Mouse (Mus musculus) limb, embryonic 14.5 days (tissue): ENCODE results near the gene Tesk2. TPM values are rescaled to one million over a fixed set of nuclear protein-coding genes. Genes with fewer than 3 reads are reported as not detected.

Experiments used
- ATAC-seq: fragments of 200-750 bp; cut with Nextera tagmentation; 2 replicates; pipeline ENCODE4 v1.8.0; 2017; ENCODE audit warnings: low read depth, moderate number of reproducible peaks, moderate TSS enrichment; ENCODE audit not compliant: low FRiP score
- DNase-seq: peaks from one replicate; pipeline ENCODE4 v3.0.0-alpha.2; 2015; ENCODE audit warnings: low spot score
- H3K27ac ChIP-seq: fragments of 300-500 bp; sonication (generic); replicated peaks from 2 replicates; pipeline ENCODE4 v1.5.1; 2014; ENCODE audit warnings: low read depth, mild to moderate bottlenecking, low read length, moderate library complexity, mixed read lengths
- H3K27me3 ChIP-seq: fragments of 300-500 bp; sonication (generic); 2 replicates; pipeline ENCODE4 v1.6.1; 2014; ENCODE audit warnings: low read length, mixed read lengths; ENCODE audit not compliant: control insufficient read depth, insufficient read depth
- H3K36me3 ChIP-seq: fragments of 300-500 bp; sonication (generic); 2 replicates; pipeline ENCODE4 v1.6.1; 2014; ENCODE audit warnings: mild to moderate bottlenecking, low read length, moderate library complexity, mixed read lengths; ENCODE audit not compliant: control insufficient read depth, insufficient read depth
- H3K4me1 ChIP-seq: fragments of 300-500 bp; sonication (generic); 2 replicates; pipeline ENCODE4 v1.6.1; 2014; ENCODE audit warnings: antibody characterized with exemption, low read length, mixed read lengths; ENCODE audit not compliant: control insufficient read depth, insufficient read depth
- H3K4me2 ChIP-seq: fragments of 300-500 bp; sonication (generic); replicated peaks from 2 replicates; pipeline ENCODE4 v1.6.1; 2014; ENCODE audit warnings: low read depth, mild to moderate bottlenecking, low read length, moderate library complexity; ENCODE audit not compliant: severe bottlenecking
- H3K4me3 ChIP-seq: fragments of 300-500 bp; sonication (generic); replicated peaks from 2 replicates; pipeline ENCODE4 v1.5.1; 2014; ENCODE audit warnings: low read length
- H3K9ac ChIP-seq: fragments of 300-500 bp; sonication (generic); 2 replicates; pipeline ENCODE4 v1.6.1; 2014; ENCODE audit warnings: mild to moderate bottlenecking, low read depth, low read length, moderate library complexity; ENCODE audit not compliant: severe bottlenecking
- H3K9me3 ChIP-seq: fragments of 300-500 bp; sonication (generic); 2 replicates; pipeline ENCODE4 v1.6.1; 2016; ENCODE audit warnings: low read length; ENCODE audit not compliant: control insufficient read depth
- POLR2A ChIP-seq: fragments of 200-500 bp; IDR thresholded peaks from 2 replicates; pipeline ENCODE4 v1.8.0; 2012; ENCODE audit warnings: inconsistent platforms, mild to moderate bottlenecking, moderate library complexity, borderline replicate concordance; ENCODE audit not compliant: insufficient read depth, insufficient read length; ENCODE audit errors: extremely low read depth
- WGBS: fragments of 180-500 bp; shearing (Covaris S2); extraction: QIAGEN DNeasy Blood & Tissue Kit; methylation state at CpG from one replicate; pipeline ENCODE4 v1.1.7; 2014; 5-methylcytosine and 5-hydroxymethylcytosine counted together
- polyA plus RNA-seq, 2 experiments: library from polyadenylated mRNA; depleted of rRNA in 1 of 2; stranded (reverse) in 1 of 2; unstranded in 1 of 2; fragments of >200 nt; fragmentation: Nextera tagmentation in 1 of 2; extraction: Ambion mirVana in 1 of 2; gene quantifications; 2 replicates each; pipeline versions ENCODE4 v1.2.1 to v1.2.3; 2012 to 2014

Gene Tesk2
- polyA plus RNA-seq, 2 experiments, result 7.3 to 10.3 TPM

DNA sequence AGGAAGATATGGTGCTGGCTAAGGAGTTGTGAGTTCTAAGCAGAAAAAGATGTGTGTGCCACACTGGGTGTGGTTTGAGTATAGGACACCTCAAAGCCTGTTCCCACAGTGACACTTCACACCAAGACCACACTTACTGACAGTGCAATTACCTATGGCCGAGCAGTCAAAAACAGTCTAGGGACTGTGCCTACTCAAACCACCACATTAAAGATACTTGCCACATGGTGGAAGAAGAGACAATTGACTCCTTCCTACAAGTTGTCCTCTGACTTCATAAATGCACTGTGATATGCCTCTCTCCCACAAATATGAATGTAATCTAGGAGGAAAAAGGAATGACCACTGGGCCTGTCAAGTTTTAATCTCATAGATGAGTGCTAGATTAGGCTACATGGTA lies 19.8 kb upstream of the Tesk2 start:
- WGBS, result 59% methylated on average over 1 of the region's 1 CpGs
- DNase-seq (no peak), ATAC-seq (no peak)
- no peaks in the 10 kb centered on the region for H3K27me3 ChIP-seq
- no peaks in the 10 kb centered on the region for H3K9me3 ChIP-seq
- no peak overlapping the region for H3K4me2 ChIP-seq
- H3K27ac ChIP-seq, result no peak overlapping the region
- H3K9ac ChIP-seq, result no peak overlapping the region
- H3K4me1 ChIP-seq, result no peaks in the 10 kb centered on the region
- peaks cover 57% of the 10 kb centered on the region for H3K36me3 ChIP-seq
- H3K4me3 ChIP-seq, result no peak overlapping the region
- TF ChIP-seq POLR2A, result no peak

DNA sequence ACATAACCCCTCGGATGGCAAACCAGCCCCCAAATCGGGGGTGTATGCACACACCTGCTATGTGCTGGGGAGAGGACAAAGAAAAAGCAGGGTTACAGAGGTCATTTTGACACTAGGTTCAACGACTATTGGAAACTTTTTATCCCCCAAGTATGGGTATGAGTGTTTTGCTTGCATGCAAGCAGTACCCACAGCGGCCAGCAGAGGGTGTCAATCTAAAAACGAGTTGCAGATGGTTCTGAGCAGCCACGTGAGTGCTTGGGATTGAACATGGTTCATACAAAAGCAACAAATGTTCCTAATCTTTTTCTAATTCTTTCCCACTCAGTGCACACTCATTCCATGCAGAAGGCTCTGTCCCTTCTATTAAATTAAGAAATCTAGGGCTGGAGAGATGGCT lies 16.9 kb upstream of the Tesk2 start:
- TF ChIP-seq POLR2A, result no peak
- H3K9me3 ChIP-seq, result no peaks in the 10 kb centered on the region
- WGBS, result 39% methylated on average over 6 of the region's 6 CpGs

GRCm38 (mm10) chr4:116707666-116708065 lies 13.1 kb upstream of the Tesk2 start:
- no peak for TF ChIP-seq POLR2A
- H3K27ac ChIP-seq, result no peak overlapping the region
- DNase-seq (no peak), ATAC-seq (no peak)
- peak overlapping the region; percentile 68 for H3K4me2 ChIP-seq
- H3K36me3 ChIP-seq, result peaks cover 12% of the 10 kb centered on the region
- no peaks in the 10 kb centered on the region for H3K27me3 ChIP-seq
- peak overlapping the region; percentile 65 for H3K9ac ChIP-seq
- peaks cover 3% of the 10 kb centered on the region; the same call in 1 of the 2 replicates for H3K4me1 ChIP-seq
- 19% methylated on average over 9 of the region's 9 CpGs for WGBS
- H3K4me3 ChIP-seq, result peak overlapping the region; percentile 63
- no peaks in the 10 kb centered on the region for H3K9me3 ChIP-seq

More for the DNA sequence above, 16.9 kb upstream of the Tesk2 start:
- no peak overlapping the region for H3K9ac ChIP-seq
- no peak overlapping the region for H3K27ac ChIP-seq
- H3K4me1 ChIP-seq, result no peaks in the 10 kb centered on the region; the same call in 1 of the 2 replicates
- no peak overlapping the region for H3K4me2 ChIP-seq
- DNase-seq (peak; percentile 40), ATAC-seq (no peak)
- no peaks in the 10 kb centered on the region for H3K27me3 ChIP-seq
- no peak overlapping the region for H3K4me3 ChIP-seq
- peaks cover 32% of the 10 kb centered on the region for H3K36me3 ChIP-seq

- Histone ChIP-seq H3K9ac (peak within 1 kb of the TSS; percentile 65), H3K9me3 (no peaks in the 10 kb centered on the region), H3K4me3 (peak within 1 kb of the TSS; percentile 63), H3K27me3 (no peaks in the 10 kb centered on the region), H3K27ac (no peak within 1 kb of the TSS), H3K36me3 (peaks cover 12% of the 10 kb centered on the region), H3K4me1 (peaks cover 3% of the 10 kb centered on the region; the same call in 1 of the 2 replicates), H3K4me2 (peak within 1 kb of the TSS; percentile 68)
- under 1% methylated on average over 29 of the region's 29 CpGs for WGBS
- peak; percentile 98 for DNase-seq
- ATAC-seq, result peak; percentile 98
- peak; percentile 69; the same call in 1 of the 2 replicates for TF ChIP-seq POLR2A
Observed at GRCm38 (mm10) chr4:116708201-116708764, 12.5 kb upstream of the Tesk2 start, which contains the start of the genes Mmachc and Ccdc163. Mmachc (minus strand) TSS chr4:116708406. Ccdc163 (plus strand) TSS chr4:116708509.

- no peaks in the 10 kb centered on the region for H3K27me3 ChIP-seq
- peaks cover 6% of the 10 kb centered on the region; the same call in 1 of the 2 replicates for H3K36me3 ChIP-seq
- no peak for DNase-seq
- peak overlapping the region; percentile 63 for H3K4me3 ChIP-seq
- peaks cover 3% of the 10 kb centered on the region; the same call in 1 of the 2 replicates for H3K4me1 ChIP-seq
- WGBS, result 6% methylated on average over 9 of the region's 9 CpGs
- TF ChIP-seq POLR2A, result no peak
- peak overlapping the region; percentile 68 for H3K4me2 ChIP-seq
- no peaks in the 10 kb centered on the region for H3K9me3 ChIP-seq
- no peak overlapping the region for H3K27ac ChIP-seq
- no peak for ATAC-seq
- H3K9ac ChIP-seq, result peak overlapping the region; percentile 53
Observed at GRCm38 (mm10) chr4:116708791-116709390, 11.9 kb upstream of the Tesk2 start.
